Mouse (Mus musculus) kidney, postnatal 10 days (tissue): ENCODE results near the gene Dock10.
A peak's percentile ranks its signal among the peaks of the same experiment; 100 is the strongest.

Experiments
- DNase-seq: peaks from one replicate; pipeline ENCODE4 v3.0.0; 2021; ENCODE audit warnings: mixed read lengths

The Dock10 gene

GRCm38 (mm10) chr1:80655195-80655594 is 103.1 kb downstream of the Dock10 start:
- DNase-seq: no peak

- no peak for DNase-seq
Measured at GRCm38 (mm10) chr1:80654177-80654576, 104.2 kb downstream of the Dock10 start.

- no peak for DNase-seq
Measured at GRCm38 (mm10) chr1:80652803-80653202, 105.5 kb downstream of the Dock10 start.

GRCm38 (mm10) chr1:80652083-80652482 is 106.2 kb downstream of the Dock10 start:
- no peak for DNase-seq

DNA sequence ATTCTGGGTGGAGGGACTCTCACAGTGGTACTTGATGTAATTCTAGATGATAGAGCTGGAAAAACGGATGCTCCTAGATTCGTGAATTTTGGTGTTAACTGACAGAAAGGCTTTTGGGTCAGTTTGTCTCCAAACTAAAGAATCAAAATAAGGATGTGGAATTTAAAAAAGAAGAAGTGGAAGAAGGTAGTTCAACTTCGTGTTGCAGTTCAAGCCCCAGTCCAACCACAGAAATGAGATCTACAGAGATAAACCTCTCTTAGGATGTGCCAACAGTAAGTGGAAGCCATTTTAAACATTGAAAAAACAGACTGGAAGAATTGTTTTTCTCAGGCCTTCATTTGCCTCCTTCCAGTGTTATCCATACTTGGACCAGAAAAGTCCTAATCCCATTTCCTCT is 111.7 kb downstream of the Dock10 start:
- no peak for DNase-seq

- DNase-seq: no peak
Measured at GRCm38 (mm10) chr1:80643866-80644451, 114.4 kb downstream of the Dock10 start.

- DNase-seq: no peak
Measured at GRCm38 (mm10) chr1:80641832-80642231, 116.5 kb downstream of the Dock10 start.

GRCm38 (mm10) chr1:80641288-80641687 is 117.0 kb downstream of the Dock10 start:
- DNase-seq: no peak

- DNase-seq: no peak
Measured at GRCm38 (mm10) chr1:80639553-80639952, 118.8 kb downstream of the Dock10 start.

DNA sequence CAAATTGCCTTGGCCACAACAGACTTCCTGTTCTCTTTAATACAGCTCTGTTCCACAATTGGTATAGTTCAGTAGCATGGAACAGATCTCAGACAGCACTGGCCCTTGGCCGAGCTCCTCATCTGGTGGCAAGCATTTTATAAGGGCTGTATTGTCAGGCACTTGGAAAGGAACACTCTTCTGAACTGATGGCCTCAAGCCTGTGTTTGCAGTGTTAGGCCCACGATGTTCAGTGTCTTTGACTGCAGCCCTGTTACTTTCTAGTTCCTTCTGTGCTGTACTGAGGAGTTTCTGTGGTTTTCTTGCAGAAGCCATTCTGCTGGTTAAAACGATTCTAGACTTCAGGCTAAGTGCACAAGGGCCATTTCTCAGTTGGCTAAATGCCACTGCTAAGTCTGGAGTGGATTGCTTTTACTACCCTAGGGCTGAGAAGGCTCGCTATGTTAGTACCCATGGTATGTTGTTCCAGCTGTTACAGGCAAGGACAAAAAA is 121.1 kb downstream of the Dock10 start:
- DNase-seq: peak; percentile 58

GRCm38 (mm10) chr1:80635825-80636224 is 122.5 kb downstream of the Dock10 start:
- DNase-seq: no peak

DNA sequence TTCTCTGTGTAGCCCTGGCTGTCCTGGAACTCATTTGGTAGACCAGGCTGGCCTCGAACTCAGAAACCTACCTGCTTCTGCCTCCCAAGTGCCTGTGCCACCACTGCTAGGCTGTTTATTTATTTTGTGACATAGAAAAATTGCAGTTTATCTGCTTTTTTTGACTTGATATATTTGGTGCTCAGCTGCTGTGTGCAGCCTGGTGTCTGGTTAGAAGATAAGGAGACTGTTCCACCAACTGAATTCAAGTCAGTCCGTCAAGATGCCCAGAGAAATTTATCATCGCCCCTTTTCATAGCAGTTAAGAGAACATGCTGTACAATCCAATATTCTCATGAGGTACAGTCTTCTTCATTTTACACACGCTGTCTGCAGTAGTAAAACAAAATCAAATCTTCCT is 124.8 kb downstream of the Dock10 start:
- DNase-seq: no peak

DNA sequence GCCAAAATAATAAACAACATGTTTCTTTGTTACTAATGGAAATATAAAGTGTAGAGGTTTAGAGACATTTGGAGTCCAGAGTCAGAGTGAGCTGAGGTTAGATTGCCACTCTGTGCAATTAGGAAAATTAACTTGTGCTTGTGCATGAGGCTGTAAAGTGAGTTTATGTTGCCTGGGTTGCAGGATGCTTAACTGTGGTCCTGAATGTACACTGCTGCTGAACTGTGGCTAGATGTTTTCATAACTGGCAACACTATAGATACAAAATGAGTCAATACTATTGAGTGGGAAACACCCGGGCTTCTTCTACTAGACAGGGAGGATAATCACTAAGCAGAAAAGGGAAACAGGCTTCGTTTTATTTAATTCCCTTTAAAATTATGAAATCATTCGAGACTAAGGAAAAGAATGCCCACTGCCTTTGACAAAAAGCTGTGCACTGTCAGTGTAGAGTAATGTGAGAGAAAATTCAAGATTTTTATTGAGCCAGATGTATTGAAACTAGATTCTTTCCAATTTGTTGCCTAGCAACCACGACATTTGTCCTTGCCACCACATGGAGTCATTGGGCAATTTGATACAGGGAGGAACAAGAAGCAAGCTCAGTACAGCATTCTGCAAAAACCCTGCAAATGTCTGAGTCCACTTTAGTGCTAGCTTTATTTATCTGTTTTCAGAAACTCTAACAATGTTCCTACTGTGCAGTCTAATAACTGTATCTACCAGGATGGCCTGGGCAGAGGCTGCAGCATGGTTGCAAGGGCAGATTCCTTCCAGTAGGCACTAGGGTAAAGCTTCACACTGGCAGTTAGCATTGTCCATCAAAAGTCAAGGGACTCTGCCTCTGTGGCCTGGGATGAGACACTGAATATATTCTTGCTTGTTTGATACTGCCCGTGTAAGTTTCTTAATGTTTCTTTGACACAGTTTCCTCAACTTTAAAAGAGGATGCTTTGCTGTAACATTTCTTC is 127.9 kb downstream of the Dock10 start:
- DNase-seq: no peak

GRCm38 (mm10) chr1:80628054-80628453 is 130.3 kb downstream of the Dock10 start:
- no peak for DNase-seq

GRCm38 (mm10) chr1:80626800-80627199 is 131.5 kb downstream of the Dock10 start:
- no peak for DNase-seq

DNA sequence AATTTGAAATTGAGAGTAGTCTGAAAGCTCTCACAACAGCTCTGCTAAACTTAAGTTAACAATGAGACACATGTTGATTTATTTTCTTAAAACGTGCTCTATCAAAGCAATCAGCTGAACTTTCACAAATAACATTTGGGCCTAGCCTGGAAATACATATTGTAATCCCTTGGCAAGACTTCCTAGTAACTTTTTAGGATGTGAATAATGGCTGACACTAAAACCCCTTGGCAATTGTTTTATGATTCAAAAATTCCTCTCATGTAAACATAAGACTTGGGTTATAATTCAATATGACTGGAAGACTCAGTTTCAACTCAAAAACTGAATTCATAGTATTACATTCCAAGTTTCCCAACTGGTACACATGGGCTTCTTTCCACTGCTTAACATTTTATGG is 133.0 kb downstream of the Dock10 start:
- no peak for DNase-seq

DNA sequence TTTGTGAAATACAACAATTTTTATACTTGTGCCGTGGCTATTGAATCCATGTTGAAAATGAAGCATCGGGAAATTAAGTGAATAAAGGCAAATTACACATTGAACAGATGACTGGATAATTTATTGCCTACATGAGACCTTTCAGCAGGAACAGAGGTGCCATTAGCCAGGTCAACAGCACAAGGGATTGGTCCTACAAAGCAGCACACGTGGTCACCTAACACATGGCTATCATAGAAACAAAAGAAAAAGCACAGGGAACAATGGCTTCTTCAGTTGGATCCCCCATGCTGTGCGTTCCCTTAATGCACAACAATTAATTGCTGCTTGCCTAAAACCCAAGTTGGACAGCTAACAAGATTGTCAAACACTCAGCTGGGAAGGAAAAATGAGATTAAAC is 133.8 kb downstream of the Dock10 start:
- DNase-seq: no peak

DNA sequence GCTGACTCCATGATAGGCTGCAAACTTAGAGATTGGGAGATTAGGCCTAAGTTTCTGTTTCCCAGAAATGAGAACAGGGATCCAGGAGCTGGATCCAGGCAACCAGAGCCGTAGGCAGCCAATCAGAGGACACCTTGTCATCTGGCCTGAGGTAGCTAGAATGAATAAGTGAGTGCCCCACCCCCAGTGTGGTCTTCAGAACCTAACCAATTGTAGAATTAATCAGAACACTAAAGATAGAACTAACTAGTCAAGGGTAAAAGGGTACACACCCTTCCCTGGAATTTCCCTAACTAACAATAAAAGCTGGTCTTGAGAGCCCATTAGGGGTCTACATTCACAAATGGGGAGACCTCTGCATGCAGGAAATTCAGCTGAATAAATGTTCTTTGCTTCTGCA is 135.7 kb downstream of the Dock10 start:
- DNase-seq: no peak

DNA sequence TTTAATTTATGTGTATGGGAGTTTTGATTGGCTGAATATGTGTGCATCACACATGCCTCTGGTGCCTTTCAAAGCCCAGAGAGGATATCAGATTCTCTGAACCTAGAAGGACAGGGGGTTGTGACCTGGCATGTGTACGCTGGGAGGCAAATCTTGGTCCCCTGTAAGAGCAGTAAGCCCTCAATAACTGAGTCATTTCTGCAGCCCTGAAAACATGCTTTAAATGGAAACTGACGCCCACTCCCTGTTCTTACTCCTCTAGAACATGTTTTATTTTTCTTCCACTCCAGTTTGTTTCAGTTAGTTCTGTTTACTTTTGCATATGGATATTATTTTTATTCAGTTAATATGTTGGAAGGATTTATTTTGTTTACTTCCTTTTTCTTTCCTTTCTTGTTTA is 139.2 kb downstream of the Dock10 start:
- no peak for DNase-seq

DNA sequence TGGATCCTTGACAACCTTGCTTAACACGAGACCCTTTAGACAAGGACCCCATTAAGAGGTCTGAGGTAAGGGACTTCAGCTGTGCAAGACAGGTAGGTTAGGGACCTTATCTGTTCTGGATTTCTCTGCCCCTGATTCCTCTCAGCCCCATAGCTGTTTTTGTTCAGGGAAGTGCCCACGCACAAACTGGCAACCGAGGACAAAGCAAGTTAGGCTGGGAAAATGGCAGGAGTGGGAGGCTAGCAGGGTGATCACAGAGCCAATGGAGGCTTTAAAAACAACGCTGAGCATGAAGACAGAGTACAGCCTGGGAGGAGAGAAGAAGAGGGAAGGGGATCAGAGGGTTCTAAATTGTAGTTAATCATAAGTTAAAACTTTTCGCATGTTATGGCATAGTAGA is 141.7 kb downstream of the Dock10 start:
- DNase-seq: no peak

DNA sequence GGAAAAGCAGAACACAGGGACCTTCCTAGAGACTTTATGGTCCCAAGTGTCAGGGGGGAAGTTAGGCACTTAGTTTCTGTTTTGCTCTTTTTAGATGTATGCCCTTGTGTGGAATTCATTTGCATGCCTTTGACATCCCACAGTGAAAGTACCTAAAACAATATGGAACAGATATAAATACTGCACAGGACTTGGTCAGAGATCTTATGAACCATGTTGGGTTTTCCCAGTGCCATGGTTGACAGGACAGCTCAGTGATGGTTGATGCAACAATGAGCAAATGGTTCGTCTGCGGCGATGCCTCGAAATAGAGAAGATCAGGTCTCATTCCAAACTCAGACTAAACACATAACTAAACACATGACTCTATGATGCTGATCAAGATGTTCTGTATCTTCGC is 143.6 kb downstream of the Dock10 start:
- no peak for DNase-seq

DNA sequence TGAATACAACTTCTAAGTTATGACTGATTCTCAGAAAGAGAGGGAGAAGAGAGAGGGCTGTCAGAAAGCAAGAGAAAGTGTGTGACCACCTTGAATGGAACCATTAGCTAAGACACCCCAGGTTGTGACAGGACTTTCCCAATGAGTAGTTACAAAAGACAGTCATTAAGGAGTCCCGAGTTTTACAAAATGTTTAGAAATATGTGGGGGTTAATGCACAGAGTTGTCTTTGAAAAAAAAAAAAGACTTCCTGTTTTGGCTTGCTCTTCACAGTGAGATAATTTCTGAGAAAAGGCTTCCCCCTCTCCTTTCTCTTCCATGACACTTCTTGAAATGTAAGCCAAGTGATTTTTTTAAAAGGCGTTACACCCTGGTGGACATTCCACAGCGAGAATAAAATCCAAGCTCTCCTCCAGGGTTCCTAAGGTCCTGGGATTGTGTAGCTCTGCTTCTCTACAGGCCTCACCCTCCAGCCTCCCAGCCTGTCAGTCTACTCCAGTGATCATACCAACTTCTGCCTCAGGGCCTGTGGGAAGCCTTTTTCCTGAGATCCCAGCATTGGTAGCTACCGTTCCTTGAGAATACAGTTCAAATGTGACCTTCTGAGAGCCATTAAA is 144.8 kb downstream of the Dock10 start:
- no peak for DNase-seq

- DNase-seq: no peak
Measured at GRCm38 (mm10) chr1:80607546-80607945, 150.8 kb downstream of the Dock10 start.
